In the genomic region with DNA sequence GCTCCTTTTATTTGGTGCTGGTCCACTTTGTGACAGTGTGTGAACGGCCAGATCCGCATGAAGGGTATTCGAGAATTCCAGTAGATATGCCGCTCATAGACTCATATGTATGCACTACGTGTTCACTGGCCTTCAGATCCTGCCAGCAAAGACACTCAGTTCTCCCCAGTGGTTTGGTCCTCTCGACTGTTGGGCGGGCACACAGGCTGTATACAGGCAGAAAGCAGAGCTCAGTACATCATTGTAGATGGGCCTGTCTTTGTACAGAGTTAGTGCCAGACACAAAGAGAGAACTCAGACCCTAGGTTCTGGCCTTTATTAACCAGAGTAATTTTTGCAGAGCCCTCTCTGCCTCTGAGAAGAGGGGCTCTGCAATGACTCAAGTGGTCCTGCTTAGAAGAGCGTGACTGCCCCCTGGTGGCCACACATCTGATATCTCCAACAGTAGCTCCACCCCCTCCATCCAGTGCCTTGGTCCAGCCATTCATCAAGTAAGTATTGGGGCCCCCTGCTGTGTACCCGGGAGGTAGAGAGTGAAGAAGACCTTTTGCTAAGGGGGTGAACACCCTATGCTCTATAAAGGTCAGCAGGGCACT, we compare ENCODE assay signal across 8 mouse cellular contexts. TPM values are rescaled to one million over a fixed set of nuclear protein-coding genes. Genes with fewer than 3 reads are reported as not detected.
DNase-seq lines count a peak whose midpoint lies in the region; ATAC-seq and TF ChIP-seq lines count a peak whose summit lies in the region.

No protein-coding gene starts in this region.

- peak; percentile 90 for TF ChIP-seq CTCF in gastrocnemius, adult 2 months (IDR thresholded peaks at IDR 0.05)
- peak; percentile 87 for TF ChIP-seq CTCF in hindbrain, postnatal 0 days (IDR thresholded peaks at IDR 0.05; ENCODE audit: low read depth)
- TF ChIP-seq CTCF in left cerebral cortex, adult 2 months (IDR thresholded peaks at IDR 0.05), result peak; percentile 81

- WGBS in hindbrain, postnatal 0 days, result 26% methylated on average over 9 of the region's 9 CpGs

- peak; percentile 92 for ATAC-seq in hindbrain, postnatal 0 days
- peak; percentile 80 for ATAC-seq in megakaryocyte, adult 5-6 weeks (ENCODE audit: poor library complexity, severe bottlenecking)

- H3K36me3 ChIP-seq in hindbrain, postnatal 0 days (ENCODE audit: insufficient read depth, low read length), result no peaks in the 10 kb centered on the region

- 0 out of 2 replicates have a peak, but pooled peaks cover 2% of the 10 kb centered on the region for H3K4me1 ChIP-seq in hindbrain, postnatal 0 days (ENCODE audit: insufficient read depth, low read length)

- DNase-seq in ZHBTc4 (ENCODE audit: low read depth, low spot score), result peak; percentile 96
- peak; percentile 81 to 93 for DNase-seq in cerebellum, postnatal 4 days (ENCODE audit: low spot score in 2 of 2)
- DNase-seq in gastrocnemius, adult 2 months, result peak; percentile 84
- peak; percentile 96 for DNase-seq in hindbrain, postnatal 0 days (ENCODE audit: low spot score)
- peak; percentile 81 to 83 for DNase-seq in left cerebral cortex, adult 2 months (ENCODE audit: extremely low spot score in 1 of 2, low spot score in 2 of 2)
- peak; percentile 75 for DNase-seq in right cerebral cortex, postnatal 25 days
- peak; percentile 71 for DNase-seq in yolk sac, embryonic 10.5 days (ENCODE audit: low spot score)

- intact Hi-C loops in gastrocnemius, adult 2 months (cut with DNase I), result loop anchor here (1.0 to 5.0 kb wide), 2 partner anchors 145 to 188 kb away; a partner anchor contains a TSS
- intact Hi-C loops in left cerebral cortex, adult 2 months (cut with DNase I), result loop anchor here (1.0 to 5.0 kb wide), 2 partner anchors 60 to 188 kb away; a partner anchor contains a TSS

- no peak overlapping the region for H3K4me2 ChIP-seq in hindbrain, postnatal 0 days (ENCODE audit: low read depth, low read length)

- H3K9me3 ChIP-seq in hindbrain, postnatal 0 days (ENCODE audit: low read length), result no peaks in the 10 kb centered on the region

- no peak overlapping the region for H3K9ac ChIP-seq in hindbrain, postnatal 0 days (replicated peaks; ENCODE audit: low read length)

- no peak overlapping the region for H3K27ac ChIP-seq in gastrocnemius, adult 2 months
- peak overlapping the region; percentile 66 for H3K27ac ChIP-seq in hindbrain, postnatal 0 days
- H3K27ac ChIP-seq in left cerebral cortex, adult 2 months, result no peak overlapping the region

- H3K27me3 ChIP-seq in hindbrain, postnatal 0 days (ENCODE audit: insufficient read depth, low read length), result no peaks in the 10 kb centered on the region

- H3K4me3 ChIP-seq in gastrocnemius, adult 2 months, result no peak overlapping the region
- H3K4me3 ChIP-seq in hindbrain, postnatal 0 days (ENCODE audit: low read length), result no peak overlapping the region
- no peak overlapping the region for H3K4me3 ChIP-seq in left cerebral cortex, adult 2 months

RNA-seq across cellular contexts. Expression of a gene that starts 30.3 kb away (rescaled TPM):
- 1 to 10 TPM; 7.7 to 7.8 TPM for total RNA-seq in gastrocnemius, adult 2 months (2021)
- total RNA-seq in hindbrain, postnatal 0 days (2014; rRNA removed), result 27.9 and 39.9 TPM in 2 replicates
- polyA plus RNA-seq in hindbrain, postnatal 0 days (2015; fragmentation: Nextera tagmentation; extraction: Ambion mirVana), result 21.2 and 24.3 TPM in 2 replicates
- total RNA-seq in left cerebral cortex, adult 2 months (2021), result 10 to 100 TPM; 56.7 to 56.8 TPM
- total RNA-seq in megakaryocyte, adult 5-6 weeks (2015), result 11.1 and 20.9 TPM in 2 replicates
- total RNA-seq in megakaryocyte, adult 5-6 weeks (2017), result 13.1 and 15.9 TPM in 2 replicates
